ENCODE assay signal across 8 mouse cellular contexts in genomic region chr7:67849509-67849862, GRCm38 (mm10).
A peak's percentile ranks its signal among the peaks of the same experiment; 100 is the strongest.
DNase-seq lines count a peak whose midpoint lies in the region; ATAC-seq and TF ChIP-seq lines count a peak whose summit lies in the region.

No protein-coding gene starts in this region.

- peak overlapping the region; percentile 66 for H3K4me2 ChIP-seq in forebrain, postnatal 0 days (ENCODE audit: low read depth)
- H3K4me2 ChIP-seq in liver, embryonic 15.5 days = peak overlapping the region; percentile 39
- H3K4me2 ChIP-seq in stomach, embryonic 14.5 days (replicated peaks; ENCODE audit: low read depth, low read length) = peak overlapping the region; percentile 66

- 17% methylated on average over 7 of the region's 7 CpGs for WGBS in liver, adult 2 months
- WGBS in forebrain, postnatal 0 days = 10% methylated on average over 7 of the region's 7 CpGs
- WGBS in liver, embryonic 15.5 days (ENCODE audit: insufficient replicate concordance) = 12% methylated on average over 7 of the region's 7 CpGs
- 7% methylated on average over 7 of the region's 7 CpGs for WGBS in stomach, embryonic 14.5 days

- H3K9ac ChIP-seq in liver, adult 2 months (ENCODE audit: low read depth, low read length) = no peak overlapping the region
- H3K9ac ChIP-seq in forebrain, postnatal 0 days = peak overlapping the region; percentile 67
- no peak overlapping the region for H3K9ac ChIP-seq in liver, embryonic 15.5 days
- peak overlapping the region; percentile 48; the same call in 1 of the 2 replicates for H3K9ac ChIP-seq in stomach, embryonic 14.5 days (replicated peaks; ENCODE audit: low read depth, low read length)

- peak overlapping the region; percentile 22; the same call in 1 of the 2 replicates for H3K4me3 ChIP-seq in liver, adult 2 months (ENCODE audit: insufficient read depth, low read depth, low read length)
- peak overlapping the region; percentile 55 for H3K4me3 ChIP-seq in forebrain, postnatal 0 days (ENCODE audit: low read depth, low read length)
- peak overlapping the region; percentile 20; the same call in 1 of the 2 replicates for H3K4me3 ChIP-seq in liver, embryonic 15.5 days (replicated peaks)
- peak overlapping the region; percentile 47 for H3K4me3 ChIP-seq in stomach, embryonic 14.5 days (ENCODE audit: low read depth, low read length)

- H3K27ac ChIP-seq in liver, adult 2 months (replicated peaks; ENCODE audit: insufficient read depth, low read depth, low read length) = no peak overlapping the region
- peak overlapping the region; percentile 62 for H3K27ac ChIP-seq in forebrain, postnatal 0 days (ENCODE audit: low read depth, low read length)
- no peak overlapping the region for H3K27ac ChIP-seq in liver, embryonic 15.5 days (replicated peaks)
- 0 out of 2 replicates have a peak overlapping the region, but pooled peaks have one; percentile 44 for H3K27ac ChIP-seq in stomach, embryonic 14.5 days (ENCODE audit: low read length)

- H3K27me3 ChIP-seq in liver, adult 2 months (ENCODE audit: control insufficient read depth, insufficient read depth, low read length) = no peaks in the 10 kb centered on the region; the same call in 1 of the 2 replicates
- no peaks in the 10 kb centered on the region for H3K27me3 ChIP-seq in forebrain, postnatal 0 days (ENCODE audit: insufficient read depth, low read length)
- H3K27me3 ChIP-seq in liver, embryonic 15.5 days = peaks cover 42% of the 10 kb centered on the region
- no peaks in the 10 kb centered on the region for H3K27me3 ChIP-seq in stomach, embryonic 14.5 days (ENCODE audit: control insufficient read depth, insufficient read depth, low read length)

- no peaks in the 10 kb centered on the region for H3K9me3 ChIP-seq in forebrain, postnatal 0 days (ENCODE audit: low read length)
- H3K9me3 ChIP-seq in liver, embryonic 15.5 days (replicated peaks) = no peaks in the 10 kb centered on the region
- H3K9me3 ChIP-seq in stomach, embryonic 14.5 days (ENCODE audit: control insufficient read depth, low read depth, low read length) = no peaks in the 10 kb centered on the region; the same call in 1 of the 2 replicates

- DNase-seq in liver, adult 2 months (ENCODE audit: extremely low read depth, low read depth, low spot score) = no peak
- DNase-seq in liver = no peak
- DNase-seq in forebrain, postnatal 0 days = no peak
- no peak for DNase-seq in spleen, postnatal 36 days (ENCODE audit: low spot score in 2 of 2)
- DNase-seq in ovary, postnatal 36 days (ENCODE audit: low spot score) = no peak

- TF ChIP-seq POLR2A in liver, adult 2 months (IDR thresholded peaks at IDR 0.05; ENCODE audit: extremely low read depth, insufficient read depth, low read length) = no peak

- H3K79me2 ChIP-seq in liver, adult 2 months (ENCODE audit: control insufficient read depth, insufficient read depth, low read length) = no peaks in the 10 kb centered on the region

- H3K4me1 ChIP-seq in liver, adult 2 months (ENCODE audit: control insufficient read depth, insufficient read depth, low read length) = no peaks in the 10 kb centered on the region
- 0 out of 2 replicates have a peak, but pooled peaks cover 5% of the 10 kb centered on the region for H3K4me1 ChIP-seq in forebrain, postnatal 0 days (ENCODE audit: insufficient read depth)
- no peaks in the 10 kb centered on the region for H3K4me1 ChIP-seq in liver, embryonic 15.5 days (replicated peaks)
- H3K4me1 ChIP-seq in stomach, embryonic 14.5 days (ENCODE audit: control insufficient read depth, insufficient read depth, low read length) = no peaks in the 10 kb centered on the region

- no peak for TF ChIP-seq CTCF in liver, adult 2 months (IDR thresholded peaks at IDR 0.05; ENCODE audit: low read depth, low read length)
- TF ChIP-seq CTCF in forebrain, postnatal 0 days (IDR thresholded peaks at IDR 0.05; ENCODE audit: low read depth) = no peak

- ATAC-seq in forebrain, postnatal 0 days = peak; percentile 54
- ATAC-seq in liver, embryonic 15.5 days (ENCODE audit: insufficient read depth) = no peak
- ATAC-seq in stomach, embryonic 14.5 days (ENCODE audit: insufficient number of reproducible peaks, insufficient read depth, low FRiP score, low read depth) = no peak
- ATAC-seq in megakaryocyte progenitor cell, adult 5-6 weeks (replicated peaks; ENCODE audit: poor library complexity) = no peak

- H3K36me3 ChIP-seq in liver, adult 2 months (ENCODE audit: control insufficient read depth, insufficient read depth, low read length) = no peaks in the 10 kb centered on the region
- H3K36me3 ChIP-seq in forebrain, postnatal 0 days (ENCODE audit: insufficient read depth) = no peaks in the 10 kb centered on the region
- H3K36me3 ChIP-seq in liver, embryonic 15.5 days (replicated peaks) = no peaks in the 10 kb centered on the region
- H3K36me3 ChIP-seq in stomach, embryonic 14.5 days (ENCODE audit: control insufficient read depth, insufficient read depth, low read length) = no peaks in the 10 kb centered on the region

Comparison
In these comparisons a context has a peak if more than half of its experiments do, and no peak if none do; other contexts are left out.
1. H3K27ac ChIP-seq: peak in forebrain, postnatal 0 days (single experiment) and stomach, embryonic 14.5 days (single experiment); none in liver, adult 2 months (single experiment) and liver, embryonic 15.5 days (single experiment).
2. H3K9ac ChIP-seq: peak in forebrain, postnatal 0 days (single experiment) and stomach, embryonic 14.5 days (single experiment); none in liver, adult 2 months (single experiment) and liver, embryonic 15.5 days (single experiment).
3. Peak in every context shown above with its lines, with median percentiles within 50 percentile points of each other: H3K4me3 ChIP-seq and H3K4me2 ChIP-seq.